Mouse (Mus musculus): ENCODE data around the gene Ddrgk1.

GRCm38 (mm10) chr2:130677211-130677610, 12.8 kb upstream of the Ddrgk1 start:
- no peak for TF ChIP-seq BHLHE40 (IDR thresholded peaks at IDR 0.05; ENCODE audit: low read depth, low read length)
- no peak for TF ChIP-seq MAX (IDR thresholded peaks at IDR 0.05; ENCODE audit: low read length)
- no peak for TF ChIP-seq POLR2A (IDR thresholded peaks at IDR 0.05; ENCODE audit: low read depth, low read length)
- TF ChIP-seq CHD1 (IDR thresholded peaks at IDR 0.05; ENCODE audit: low read depth, low read length) = no peak
- no peak for TF ChIP-seq ZNF384 (IDR thresholded peaks at IDR 0.05; ENCODE audit: low read depth, low read length)
- no peak for TF ChIP-seq PAX5 (IDR thresholded peaks at IDR 0.05; ENCODE audit: low read length)
- no peak for TF ChIP-seq CTCF (conservative IDR thresholded peaks at IDR 0.05 in 1 of 2, IDR thresholded peaks at IDR 0.05 in 1 of 2; ENCODE audit: low read depth in 2 of 2, low read length in 2 of 2)
- TF ChIP-seq ZC3H11A (IDR thresholded peaks at IDR 0.05; ENCODE audit: low read depth, low read length) = no peak
- no peak for TF ChIP-seq NRF1 (IDR thresholded peaks at IDR 0.05; ENCODE audit: low read depth, low read length)
- TF ChIP-seq MYC (IDR thresholded peaks at IDR 0.05; ENCODE audit: low read depth, low read length) = no peak
- no peak for TF ChIP-seq ZKSCAN1 (IDR thresholded peaks at IDR 0.05; ENCODE audit: borderline replicate concordance, low read depth, low read length)
- TF ChIP-seq TBP (conservative IDR thresholded peaks at IDR 0.05; ENCODE audit: low read depth, low read length) = no peak
